Mouse (Mus musculus) erythroblast, embryonic 14.5 days (primary cell): Measurements from ENCODE around the gene Mars.

Experiments used
- GATA1 ChIP-seq: IDR thresholded peaks from 2 replicates; pipeline ENCODE4 v1.6.1; 2012; ENCODE audit warnings: low read length, inconsistent platforms, mixed read lengths
- TAL1 ChIP-seq: IDR thresholded peaks from 3 replicates; pipeline ENCODE4 v1.6.1; 2012; ENCODE audit warnings: low read length, inconsistent platforms, mixed read lengths

DNA sequence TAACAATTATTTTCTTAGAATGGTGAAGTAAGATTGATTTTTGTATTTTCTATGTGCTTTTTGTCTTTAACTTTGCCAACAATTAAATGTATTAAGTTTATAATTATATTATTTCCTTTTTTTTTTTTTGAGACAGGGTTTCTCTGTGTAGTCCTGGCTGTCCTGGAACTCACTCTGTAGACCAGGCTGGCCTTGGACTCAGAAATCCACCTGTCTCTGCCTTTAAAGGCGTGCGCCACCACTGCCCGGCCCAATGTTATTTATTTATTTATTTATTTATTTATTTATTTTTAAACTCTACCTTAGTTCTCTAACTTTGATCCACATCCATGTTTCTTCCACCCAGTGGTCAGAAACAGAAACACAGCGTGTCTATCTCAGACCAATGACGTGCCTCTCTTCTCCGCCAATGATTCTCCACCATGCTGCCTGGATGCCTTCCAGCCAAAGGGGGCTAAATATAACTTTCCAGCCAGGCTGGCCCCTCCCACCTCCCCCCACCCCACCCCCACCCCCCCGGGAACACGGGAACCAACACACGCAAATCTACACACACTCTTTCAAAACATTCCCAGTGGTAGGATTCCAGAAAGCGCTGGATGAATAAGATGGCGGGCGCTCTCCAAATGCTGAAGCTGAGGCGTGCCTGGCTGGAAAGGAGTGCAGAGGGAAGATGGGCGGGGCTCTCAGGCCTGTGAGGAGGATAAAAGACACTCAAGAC is 55.8 kb downstream of the Mars start:
- TF ChIP-seq TAL1, result no peak
- TF ChIP-seq GATA1, result no peak
